Mouse (Mus musculus) cerebellum, adult 11-12 months (tissue): ENCODE results near the gene Kctd14.
"Not testable (repeated sequence)": the region's sequence is repeated elsewhere in the genome, so short reads cannot be mapped to it uniquely, and the experiment has no call there.

ENCODE experiments used
- DNase-seq: peaks from one replicate; pipeline ENCODE4 v3.0.0; 2022

The Kctd14 gene

DNA sequence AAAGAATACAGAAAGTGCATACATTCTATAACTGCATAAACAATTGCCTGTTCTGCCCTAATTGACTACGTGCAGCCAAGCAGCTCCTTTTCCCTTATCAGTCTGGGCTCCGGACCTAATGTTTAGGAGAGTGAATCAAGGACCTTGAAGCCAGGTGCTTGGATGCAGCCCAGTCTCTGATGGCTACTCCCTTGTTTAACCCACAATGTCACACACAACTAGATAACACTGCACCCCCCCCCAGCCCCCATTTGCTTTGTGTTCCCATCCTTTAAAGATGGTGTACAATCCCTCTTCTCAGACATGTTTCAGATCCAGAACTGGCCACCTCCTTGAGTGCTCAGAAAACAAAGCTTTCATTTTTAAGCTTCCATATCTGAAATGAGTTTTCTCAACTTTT, at the start of gene Kctd14:
Gene Kctd14, plus strand, starts transcription at position 301 of the 400 bp plus-strand sequence.
- not testable (repeated sequence) for DNase-seq

DNA sequence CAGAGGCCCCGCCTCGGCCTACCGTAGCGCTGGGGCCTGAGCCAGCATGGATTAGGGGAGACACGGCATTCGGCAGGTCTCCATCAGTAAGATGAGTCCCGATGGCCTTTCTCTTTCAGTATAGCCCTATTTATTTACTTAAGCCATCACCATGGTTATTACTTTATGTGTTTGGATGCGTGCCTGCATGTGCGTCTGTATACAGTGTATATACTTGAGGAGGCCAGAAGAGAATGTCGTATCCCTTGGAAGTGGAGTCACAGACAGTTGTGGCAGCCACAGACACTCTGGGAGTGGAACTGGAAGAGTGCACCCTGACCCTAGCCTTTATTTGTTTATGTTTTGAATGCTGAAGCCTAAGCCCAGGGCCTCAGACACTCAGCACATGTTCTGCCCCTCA, 44.0 kb upstream of the Kctd14 start:
- no peak for DNase-seq

- DNase-seq: no peak
These were observed 40.0 kb upstream of the Kctd14 start for GRCm38 (mm10) chr7:97411106-97411505.

DNA sequence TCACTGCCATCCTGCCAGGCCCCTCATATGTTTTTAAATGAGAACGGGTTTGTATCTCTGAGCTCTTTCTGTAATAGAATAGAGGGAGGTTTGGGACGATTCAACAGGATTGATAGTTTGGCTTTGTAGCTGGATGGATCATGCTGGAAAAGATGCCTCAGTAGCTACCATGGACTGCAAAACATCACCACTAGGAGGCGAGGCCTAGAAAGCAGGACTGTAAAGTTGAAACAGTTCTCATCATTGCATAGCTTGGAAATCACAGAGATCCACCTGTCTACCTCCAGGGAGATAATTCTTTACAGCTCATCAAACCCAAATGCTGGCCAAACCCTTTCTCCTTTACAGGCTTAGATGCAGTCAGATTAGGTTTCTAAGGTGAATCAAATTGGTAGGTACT, 39.5 kb upstream of the Kctd14 start:
- DNase-seq: no peak

DNA sequence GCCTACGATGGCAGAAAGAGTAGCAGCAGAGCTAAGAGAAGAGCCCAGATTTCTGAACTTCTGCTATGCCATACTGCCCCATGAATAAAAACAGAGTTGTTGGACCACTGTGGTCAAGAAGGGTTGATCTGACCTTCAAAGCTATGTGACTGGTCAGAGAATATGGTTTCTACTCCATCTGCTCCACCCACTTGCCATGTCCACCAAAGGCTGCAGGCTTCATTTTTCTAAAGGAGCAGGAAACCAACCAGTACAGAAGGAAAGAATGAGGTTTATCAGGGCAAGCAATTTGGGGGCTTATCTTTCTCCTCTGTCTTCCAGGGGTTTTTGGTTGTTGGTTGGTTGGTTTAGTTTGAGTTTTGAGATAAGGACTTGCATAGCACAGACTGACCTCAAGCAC, 37.1 kb upstream of the Kctd14 start:
- no peak for DNase-seq

DNA sequence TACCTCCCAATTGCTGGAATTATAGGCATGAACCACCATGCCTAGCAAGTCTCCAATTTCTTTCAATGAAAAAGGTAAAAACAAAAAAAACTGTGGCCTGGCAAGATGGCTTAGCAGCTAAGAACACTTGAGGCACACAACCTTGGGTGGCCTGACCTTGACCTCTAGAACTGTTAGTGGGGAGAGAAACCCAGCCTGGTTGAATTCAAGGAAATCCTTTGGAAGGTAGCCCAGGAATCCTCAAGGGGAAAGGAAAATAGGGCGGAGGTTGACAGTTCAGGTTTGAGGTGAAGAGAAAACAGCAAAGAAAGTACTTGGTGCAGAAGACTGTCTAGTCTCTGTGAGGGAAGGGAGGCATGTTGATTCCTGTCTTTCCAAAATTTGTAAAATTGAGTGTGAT, 36.7 kb upstream of the Kctd14 start:
- no peak for DNase-seq

- peak; percentile 42 for DNase-seq
These were observed 36.0 kb upstream of the Kctd14 start for GRCm38 (mm10) chr7:97414915-97415687.

DNA sequence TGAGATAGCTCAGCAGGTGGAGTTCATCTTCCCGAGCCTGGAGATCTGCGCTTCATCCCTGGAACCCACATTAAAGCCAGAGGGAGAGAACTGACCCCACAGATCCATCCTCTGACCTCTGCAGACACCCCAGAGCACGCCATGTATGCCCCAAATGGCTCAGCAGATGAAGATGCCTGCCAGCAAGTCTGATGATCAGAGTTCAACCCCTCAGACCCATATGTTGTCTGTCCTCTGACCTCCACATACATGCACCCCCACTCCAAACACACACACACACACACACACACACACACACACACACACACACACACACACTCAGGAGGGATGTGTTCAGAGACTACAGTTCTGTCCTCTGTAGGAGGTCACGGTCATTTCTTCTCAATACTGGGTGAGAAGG, 34.6 kb upstream of the Kctd14 start:
- DNase-seq: peak; percentile 54

- peak; percentile 98 for DNase-seq
These were observed 34.0 kb upstream of the Kctd14 start, which contains the start of gene Thrsp for GRCm38 (mm10) chr7:97416906-97417777. Gene Thrsp (minus strand): TSS chr7:97417730.

- DNase-seq: no peak
These were observed 32.4 kb upstream of the Kctd14 start for GRCm38 (mm10) chr7:97418717-97419116.

- DNase-seq: peak; percentile 49
These were observed 32.0 kb upstream of the Kctd14 start for GRCm38 (mm10) chr7:97419163-97419562.

GRCm38 (mm10) chr7:97420406-97420805, 30.7 kb upstream of the Kctd14 start:
- peak; percentile 55 for DNase-seq

GRCm38 (mm10) chr7:97420958-97421651, 30.0 kb upstream of the Kctd14 start:
- peak; percentile 78 for DNase-seq

GRCm38 (mm10) chr7:97423754-97424153, 27.4 kb upstream of the Kctd14 start:
- no peak for DNase-seq

GRCm38 (mm10) chr7:97424621-97425245, 26.4 kb upstream of the Kctd14 start:
- DNase-seq: peak; percentile 84

GRCm38 (mm10) chr7:97426566-97426965, 24.6 kb upstream of the Kctd14 start:
- peak; percentile 65 for DNase-seq

DNA sequence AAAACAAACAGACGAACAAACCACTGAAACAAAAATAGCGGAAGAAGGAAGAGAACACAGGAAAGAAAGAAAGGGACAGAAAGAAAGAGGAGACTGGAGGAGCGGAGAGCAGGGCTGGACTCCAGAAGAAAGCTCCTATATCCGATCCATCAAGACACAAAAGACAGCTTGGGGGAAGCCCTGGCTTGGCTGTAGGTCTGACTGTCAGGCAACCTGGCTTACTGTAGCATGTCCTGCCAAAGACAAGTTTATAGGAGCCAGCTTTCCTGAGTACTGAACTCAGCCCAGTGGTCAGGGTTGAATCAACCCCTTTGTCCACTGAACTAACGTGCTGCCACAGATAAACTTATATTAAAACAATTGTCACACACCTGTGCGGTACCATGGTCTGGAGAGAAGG, 23.8 kb upstream of the Kctd14 start:
- DNase-seq: no peak

DNA sequence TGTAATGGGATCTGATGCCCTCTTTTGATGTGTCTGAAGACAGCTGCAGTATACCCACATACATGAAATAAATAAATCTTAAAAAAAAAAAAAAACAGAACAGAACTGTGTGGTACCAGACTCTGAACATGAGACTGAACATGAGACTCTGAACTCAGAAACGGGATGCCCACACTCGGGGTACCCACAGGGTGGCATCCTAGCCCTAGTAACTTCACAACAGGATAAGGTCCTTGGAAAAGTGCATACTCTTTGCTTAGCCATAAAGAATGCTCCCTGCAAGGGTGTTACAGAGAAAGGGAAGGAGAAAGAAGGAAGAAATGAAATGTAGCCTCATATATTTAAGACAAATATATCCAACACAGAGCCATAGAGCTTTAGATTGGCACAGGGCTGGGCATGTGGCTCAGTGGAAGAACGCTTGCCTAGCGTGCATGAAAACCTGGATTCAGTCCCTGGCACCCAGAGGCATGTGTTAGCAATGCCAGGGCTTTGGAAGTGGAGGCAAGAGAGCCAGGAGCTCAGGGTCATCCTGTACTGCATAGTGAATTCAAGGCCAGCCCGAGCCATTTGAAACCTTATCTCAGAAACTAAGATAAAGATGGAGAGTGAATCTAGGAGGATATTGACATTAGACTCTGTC, 23.2 kb upstream of the Kctd14 start:
- peak; percentile 74 for DNase-seq

GRCm38 (mm10) chr7:97429705-97430104, 21.4 kb upstream of the Kctd14 start:
- DNase-seq: no peak

- not testable (repeated sequence) for DNase-seq
These were observed 17.6 kb upstream of the Kctd14 start for GRCm38 (mm10) chr7:97433517-97433916.

DNA sequence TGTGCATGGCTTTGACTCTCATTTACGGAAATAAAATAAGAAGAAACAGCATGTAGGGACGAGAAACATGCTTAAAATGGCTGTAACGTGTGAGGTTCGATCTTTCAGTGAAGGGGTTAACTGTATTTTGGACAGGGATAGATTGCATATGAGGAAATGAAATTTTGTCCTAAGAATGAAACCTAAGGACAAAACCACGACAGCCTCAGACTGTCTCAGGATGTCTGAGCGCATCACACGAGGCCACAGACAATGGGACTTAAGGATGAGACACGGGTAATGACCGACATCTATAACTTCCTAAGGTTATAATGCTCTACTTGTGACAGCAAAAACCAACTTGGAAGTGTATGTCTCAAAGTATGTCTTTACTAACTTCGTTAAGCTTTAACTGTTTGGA, 16.6 kb upstream of the Kctd14 start:
- no peak for DNase-seq

DNA sequence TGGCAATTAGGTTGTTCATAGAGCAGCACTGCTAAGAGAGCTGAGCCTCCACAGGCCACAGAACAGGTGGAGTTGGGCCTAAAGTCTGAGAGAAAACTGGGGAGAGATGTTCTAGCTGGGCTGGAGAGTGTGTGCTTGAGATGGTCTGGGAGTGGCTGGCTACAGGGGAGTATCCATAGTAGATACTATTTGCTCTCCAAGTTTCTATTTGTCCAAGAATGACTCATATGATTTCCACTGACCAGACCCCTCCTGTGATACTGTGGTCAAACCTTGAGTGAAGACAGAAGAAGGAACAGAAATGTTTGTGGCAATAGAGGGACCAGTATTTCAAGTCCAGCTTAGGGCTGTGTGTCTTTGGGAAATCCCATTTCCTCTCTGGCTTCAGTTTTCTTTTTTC, 12.1 kb upstream of the Kctd14 start:
- DNase-seq: no peak
